8 mouse cellular contexts compared by ENCODE assay signal in the genomic region with DNA sequence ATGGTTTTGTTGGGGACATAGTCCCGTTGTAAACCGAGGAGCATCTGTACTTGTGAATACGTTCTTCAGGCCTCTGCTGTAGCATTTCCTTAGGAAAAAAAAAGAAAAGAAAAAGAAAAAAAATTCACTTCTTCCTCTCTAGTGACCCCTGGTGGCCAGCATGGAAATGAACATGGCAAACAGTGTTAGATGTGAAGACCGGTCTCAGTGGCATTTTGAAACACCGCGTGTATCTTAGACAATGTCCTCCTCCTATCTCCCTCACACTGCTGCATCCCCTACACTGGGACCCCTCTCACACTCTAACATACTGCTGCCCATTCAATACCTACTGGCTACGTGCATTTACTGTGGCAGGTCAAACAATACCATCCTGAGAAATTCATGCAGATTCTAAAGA.
DNase-seq lines count a peak whose midpoint lies in the region; ATAC-seq and TF ChIP-seq lines count a peak whose summit lies in the region.

No protein-coding gene starts in this region.

- no peaks in the 10 kb centered on the region for H3K9me3 ChIP-seq in midbrain, embryonic 11.5 days (ENCODE audit: control insufficient read depth, low read length)
- H3K9me3 ChIP-seq in midbrain, embryonic 16.5 days (replicated peaks; ENCODE audit: control insufficient read depth, low read length, poor library complexity, severe bottlenecking): no peaks in the 10 kb centered on the region

- 31% methylated on average over 7 of the region's 7 CpGs for whole genome bisulfite sequencing in midbrain, embryonic 11.5 days
- WGBS in midbrain, embryonic 16.5 days: 21% methylated on average over 7 of the region's 7 CpGs

- no peak overlapping the region for H3K9ac ChIP-seq in midbrain, embryonic 11.5 days (ENCODE audit: low read length)
- H3K9ac ChIP-seq in midbrain, embryonic 16.5 days (ENCODE audit: low read depth, low read length): no peak overlapping the region

- peak; percentile 55 for ATAC-seq in midbrain, embryonic 11.5 days (ENCODE audit: low FRiP score)
- no peak for ATAC-seq in midbrain, embryonic 16.5 days

- H3K4me3 ChIP-seq in gastrocnemius, adult 2 months: no peak overlapping the region
- H3K4me3 ChIP-seq in midbrain, embryonic 11.5 days (ENCODE audit: low read depth, low read length): no peak overlapping the region
- no peak overlapping the region for H3K4me3 ChIP-seq in midbrain, embryonic 16.5 days (ENCODE audit: low read depth, low read length)

- peak overlapping the region; percentile 24; the same call in 1 of the 2 replicates for H3K27ac ChIP-seq in gastrocnemius, adult 2 months
- H3K27ac ChIP-seq in midbrain, embryonic 11.5 days (ENCODE audit: low read depth, low read length): no peak overlapping the region
- H3K27ac ChIP-seq in midbrain, embryonic 16.5 days (ENCODE audit: low read length): no peak overlapping the region

- H3K4me1 ChIP-seq in midbrain, embryonic 11.5 days (ENCODE audit: control insufficient read depth, insufficient read depth, low read length): no peaks in the 10 kb centered on the region; the same call in 1 of the 2 replicates
- peaks cover 4% of the 10 kb centered on the region; the same call in 1 of the 2 replicates for H3K4me1 ChIP-seq in midbrain, embryonic 16.5 days (ENCODE audit: control insufficient read depth, insufficient read depth, low read length)

- peak; percentile 71 for TF ChIP-seq CTCF in gastrocnemius, adult 2 months (IDR thresholded peaks at IDR 0.05)

- no peak overlapping the region for H3K4me2 ChIP-seq in midbrain, embryonic 11.5 days
- no peak overlapping the region for H3K4me2 ChIP-seq in midbrain, embryonic 16.5 days (ENCODE audit: low read length)

- intact Hi-C loops in gastrocnemius, adult 2 months (cut with DNase I): loop anchor here (1.0 kb wide), 2 partner anchors 229 to 260 kb away; no protein-coding TSS in a partner anchor

- no peaks in the 10 kb centered on the region for H3K27me3 ChIP-seq in midbrain, embryonic 11.5 days (ENCODE audit: control insufficient read depth, insufficient read depth, low read length)
- no peaks in the 10 kb centered on the region for H3K27me3 ChIP-seq in midbrain, embryonic 16.5 days (ENCODE audit: control insufficient read depth, insufficient read depth, low read depth, low read length)

- no peaks in the 10 kb centered on the region for H3K36me3 ChIP-seq in midbrain, embryonic 11.5 days (ENCODE audit: control insufficient read depth, insufficient read depth, low read length)
- H3K36me3 ChIP-seq in midbrain, embryonic 16.5 days (ENCODE audit: control insufficient read depth, insufficient read depth, low read length): no peaks in the 10 kb centered on the region

- DNase-seq in gastrocnemius, adult 2 months: no peak
- DNase-seq in gastrocnemius, postnatal 25 days: no peak
- DNase-seq in midbrain, embryonic 11.5 days (ENCODE audit: low spot score, missing footprints): no peak
- peak; percentile 66 for DNase-seq in embryo, embryonic 11 days
- DNase-seq in induced T-regulatory cell, adult 2 months (ENCODE audit: low read depth): peak; percentile 57
- no peak for DNase-seq in left cerebral cortex, adult 8-10 months (ENCODE audit: low spot score in 2 of 2)
- no peak for DNase-seq in layer of hippocampus, postnatal 14 days (ENCODE audit: low spot score in 2 of 2)

Comparison
In these comparisons a context has a peak if more than half of its experiments do, and no peak if none do; other contexts are left out.
1. DNase-seq: peak in embryo, embryonic 11 days (single experiment) and induced T-regulatory cell, adult 2 months (single experiment); none in gastrocnemius, adult 2 months (single experiment), gastrocnemius, postnatal 25 days (single experiment), midbrain, embryonic 11.5 days (single experiment), left cerebral cortex, adult 8-10 months (0 of 2) and layer of hippocampus, postnatal 14 days (0 of 2).